Comparison of ENCODE assay signal across 9 mouse cellular contexts in the genomic region with DNA sequence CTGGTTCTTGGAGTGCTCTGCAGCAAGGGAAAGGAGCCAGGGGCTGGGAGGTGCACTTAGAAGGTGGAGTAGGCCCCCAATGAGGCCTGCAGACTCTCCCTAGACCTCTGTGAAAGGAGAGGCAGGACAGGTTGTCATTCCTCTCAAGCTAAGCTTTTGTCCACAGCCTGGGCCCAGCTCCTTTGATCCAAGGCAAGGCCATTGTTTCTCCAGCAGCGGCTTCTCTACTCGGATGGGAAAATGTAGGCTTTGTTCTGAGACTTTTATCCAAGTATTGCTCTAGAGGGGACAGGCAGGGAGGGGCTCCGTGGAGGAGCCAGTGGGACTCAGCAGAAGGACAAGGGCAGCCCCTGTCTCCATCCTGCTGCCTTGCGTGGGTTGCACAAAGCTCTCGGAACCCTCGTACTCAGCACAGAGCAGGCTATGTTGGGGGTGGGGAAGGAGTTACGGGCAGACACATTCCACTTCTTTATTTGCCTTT.
A peak's percentile ranks its signal among the peaks of the same experiment; 100 is the strongest.
DNase-seq lines count a peak whose midpoint lies in the region; ATAC-seq and TF ChIP-seq lines count a peak whose summit lies in the region.
"Had no signal": no experiment of that assay in that cellular context is flagged by ENCODE, and none has a peak within 500 bp of the region (broad histone marks: within the 10 kb centered on the region; RNA-seq: fewer than 3 reads in every experiment).

No protein-coding gene starts in this region.

- peaks cover 13% of the 10 kb centered on the region for H3K4me1 ChIP-seq in heart, embryonic 11.5 days (ENCODE audit: control insufficient read depth, insufficient read depth, low read length)
- peaks cover 27% of the 10 kb centered on the region for H3K4me1 ChIP-seq in heart, embryonic 12.5 days (replicated peaks)
- H3K4me1 ChIP-seq in hindbrain, embryonic 13.5 days (replicated peaks), result peaks cover 19% of the 10 kb centered on the region
- H3K4me1 ChIP-seq in thymus, adult 2 months (replicated peaks; ENCODE audit: control insufficient read depth, insufficient read depth, low read length), result no peaks in the 10 kb centered on the region

- no peak overlapping the region for H3K9ac ChIP-seq in heart, embryonic 11.5 days (ENCODE audit: low read depth, low read length)
- H3K9ac ChIP-seq in heart, embryonic 12.5 days, result no peak overlapping the region
- no peak overlapping the region for H3K9ac ChIP-seq in hindbrain, embryonic 13.5 days

- 30% methylated on average over 7 of the region's 7 CpGs for WGBS in heart, embryonic 11.5 days (ENCODE audit: insufficient replicate concordance)
- WGBS in heart, embryonic 12.5 days, result 41% methylated on average over 7 of the region's 7 CpGs
- WGBS in hindbrain, embryonic 13.5 days, result 9% methylated on average over 7 of the region's 7 CpGs
- WGBS in thymus, adult 2 months, result 92% methylated on average over 7 of the region's 7 CpGs

- H3K9me3 ChIP-seq in heart, embryonic 11.5 days (replicated peaks; ENCODE audit: control insufficient read depth, low read length), result no peaks in the 10 kb centered on the region
- no peaks in the 10 kb centered on the region for H3K9me3 ChIP-seq in heart, embryonic 12.5 days (replicated peaks)
- H3K9me3 ChIP-seq in hindbrain, embryonic 13.5 days, result no peaks in the 10 kb centered on the region

- DNase-seq in retina, embryonic 14.5 days (ENCODE audit: low spot score), result peak; percentile 41
- DNase-seq in retina, postnatal 1 day, result no peak
- DNase-seq in yolk sac, embryonic 10.5 days (ENCODE audit: low spot score), result peak; percentile 62
- no peak for DNase-seq in thymus, adult 2 months
- DNase-seq in left cerebral cortex, postnatal 25 days (ENCODE audit: low spot score in 2 of 2), result no peak
- DNase-seq: lung, adult 2 months had no signal

- no peak overlapping the region for H3K4me2 ChIP-seq in heart, embryonic 11.5 days
- H3K4me2 ChIP-seq in heart, embryonic 12.5 days, result no peak overlapping the region; the same call in 1 of the 2 replicates
- H3K4me2 ChIP-seq in hindbrain, embryonic 13.5 days, result no peak overlapping the region

- intact Hi-C loops in left cerebral cortex, postnatal 25 days (cut with DNase I), result no loop called here

- H3K36me3 ChIP-seq in heart, embryonic 11.5 days (ENCODE audit: control insufficient read depth, insufficient read depth, low read length), result no peaks in the 10 kb centered on the region
- no peaks in the 10 kb centered on the region for H3K36me3 ChIP-seq in heart, embryonic 12.5 days
- no peaks in the 10 kb centered on the region for H3K36me3 ChIP-seq in hindbrain, embryonic 13.5 days
- no peaks in the 10 kb centered on the region for H3K36me3 ChIP-seq in thymus, adult 2 months (ENCODE audit: control insufficient read depth, insufficient read depth, low read length)

- no peak overlapping the region for H3K27ac ChIP-seq in heart, embryonic 11.5 days (ENCODE audit: low read depth, low read length)
- H3K27ac ChIP-seq in heart, embryonic 12.5 days (ENCODE audit: poor library complexity, severe bottlenecking), result no peak overlapping the region
- no peak overlapping the region for H3K27ac ChIP-seq in hindbrain, embryonic 13.5 days
- H3K27ac ChIP-seq in thymus, adult 2 months (ENCODE audit: control insufficient read depth, insufficient read depth, low read length), result no peak overlapping the region

- TF ChIP-seq POLR2A in thymus, adult 2 months (IDR thresholded peaks at IDR 0.05; ENCODE audit: control insufficient read depth, extremely low read depth, insufficient read depth, low read length, poor library complexity), result no peak

- ATAC-seq in heart, embryonic 11.5 days (replicated peaks; ENCODE audit: insufficient number of reproducible peaks, low FRiP score, low TSS enrichment), result 0 out of 2 replicates have a peak, but pooled peaks have one; percentile 39
- no peak; the same call in 1 of the 2 replicates for ATAC-seq in heart, embryonic 12.5 days (ENCODE audit: insufficient number of reproducible peaks, low FRiP score)
- ATAC-seq in hindbrain, embryonic 13.5 days (ENCODE audit: low FRiP score), result peak; percentile 71

- H3K4me3 ChIP-seq in heart, embryonic 11.5 days (ENCODE audit: low read depth, low read length), result no peak overlapping the region
- H3K4me3 ChIP-seq in heart, embryonic 12.5 days, result no peak overlapping the region
- H3K4me3 ChIP-seq in hindbrain, embryonic 13.5 days, result no peak overlapping the region
- no peak overlapping the region for H3K4me3 ChIP-seq in thymus, adult 2 months (ENCODE audit: control insufficient read depth, insufficient read depth, low read length)

- no peak for TF ChIP-seq CTCF in thymus, adult 2 months (IDR thresholded peaks at IDR 0.05; ENCODE audit: borderline replicate concordance, control insufficient read depth, extremely low read depth, insufficient read depth, low read length, poor library complexity)

- H3K27me3 ChIP-seq in heart, embryonic 11.5 days (ENCODE audit: control insufficient read depth, insufficient read depth, low read length), result 0 out of 2 replicates have a peak, but pooled peaks cover 7% of the 10 kb centered on the region
- H3K27me3 ChIP-seq in heart, embryonic 12.5 days (replicated peaks), result 0 out of 2 replicates have a peak, but pooled peaks cover 3% of the 10 kb centered on the region
- H3K27me3 ChIP-seq in hindbrain, embryonic 13.5 days, result 0 out of 2 replicates have a peak, but pooled peaks cover 3% of the 10 kb centered on the region
- H3K27me3 ChIP-seq in thymus, adult 2 months (ENCODE audit: control insufficient read depth, insufficient read depth, low read length), result no peaks in the 10 kb centered on the region

Comparison
In these comparisons a context has a peak if more than half of its experiments do, and no peak if none do; other contexts are left out.
1. DNase-seq: peak in retina, embryonic 14.5 days (single experiment) and yolk sac, embryonic 10.5 days (single experiment); none in retina, postnatal 1 day (single experiment), thymus, adult 2 months (single experiment) and left cerebral cortex, postnatal 25 days (0 of 2).